Mouse (Mus musculus): ENCODE data around the gene Mknk2.

Gene Mknk2

DNA sequence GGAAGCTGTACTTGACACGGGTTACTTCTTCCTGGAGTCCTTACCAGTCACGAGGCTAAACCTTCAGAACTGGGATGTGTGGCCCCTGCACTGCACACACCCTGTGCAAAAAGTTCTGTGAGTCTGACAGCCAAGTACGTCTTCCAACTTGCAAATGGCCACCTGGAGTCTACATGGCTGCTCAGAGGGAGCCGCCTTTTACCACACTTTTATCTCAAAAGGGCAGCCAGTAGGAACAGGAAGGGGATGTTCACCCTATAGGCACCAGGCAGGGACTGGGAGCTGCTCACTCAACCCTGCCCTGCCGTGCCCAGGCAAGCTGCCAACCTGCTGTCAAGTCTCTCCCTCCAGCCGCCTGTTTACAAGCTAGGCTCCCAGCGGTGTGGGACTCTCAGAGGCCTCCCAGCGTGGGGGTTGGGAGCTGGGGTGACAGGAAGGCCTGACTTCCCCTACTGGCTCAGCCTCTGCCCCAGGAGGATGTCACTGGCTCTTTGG lies at the start of gene Mknk2:
Gene Mknk2 (minus strand): TSS at position 171 of the 495 bp plus-strand sequence.
- peak; percentile 83 for DNase-seq

DNA sequence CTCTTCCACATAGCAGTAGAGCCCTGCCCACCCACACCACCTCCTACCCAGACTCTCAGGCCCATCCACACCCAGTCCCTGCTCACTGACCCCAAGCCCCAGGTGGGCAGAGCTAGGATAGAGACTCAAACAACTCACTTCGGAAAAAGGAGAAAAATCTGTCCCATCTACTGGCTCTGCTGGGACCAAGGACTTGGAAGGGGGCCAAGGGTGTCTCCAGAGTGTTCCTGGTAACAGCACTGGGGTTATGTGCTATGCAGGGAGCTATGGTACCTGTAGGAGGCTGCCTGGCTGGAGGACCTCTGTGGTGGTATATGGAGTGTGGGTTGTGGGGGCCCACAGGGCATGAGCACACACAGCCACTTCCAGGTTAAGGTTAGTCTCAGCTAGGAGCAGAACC lies 39.4 kb upstream of the Mknk2 start:
- DNase-seq = no peak

DNA sequence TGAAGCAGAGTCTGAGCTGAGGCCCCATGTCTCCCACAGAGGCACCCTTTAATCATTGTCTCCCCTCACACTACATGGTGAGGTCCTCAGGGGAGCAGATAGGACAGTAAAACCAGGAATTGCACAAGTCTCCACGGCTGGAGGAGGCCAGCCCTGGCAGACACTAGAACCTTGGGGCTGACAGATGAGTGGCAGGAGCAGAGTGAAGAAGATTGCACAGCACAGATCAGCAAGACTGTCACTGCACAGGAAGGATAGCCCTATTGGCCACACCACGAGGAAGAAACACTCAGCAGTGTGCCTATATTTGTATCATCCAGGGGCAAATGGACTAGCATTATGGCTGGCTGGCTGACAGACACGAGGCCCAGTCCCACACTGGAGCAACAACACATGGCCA lies 32.9 kb upstream of the Mknk2 start:
- DNase-seq = no peak

DNA sequence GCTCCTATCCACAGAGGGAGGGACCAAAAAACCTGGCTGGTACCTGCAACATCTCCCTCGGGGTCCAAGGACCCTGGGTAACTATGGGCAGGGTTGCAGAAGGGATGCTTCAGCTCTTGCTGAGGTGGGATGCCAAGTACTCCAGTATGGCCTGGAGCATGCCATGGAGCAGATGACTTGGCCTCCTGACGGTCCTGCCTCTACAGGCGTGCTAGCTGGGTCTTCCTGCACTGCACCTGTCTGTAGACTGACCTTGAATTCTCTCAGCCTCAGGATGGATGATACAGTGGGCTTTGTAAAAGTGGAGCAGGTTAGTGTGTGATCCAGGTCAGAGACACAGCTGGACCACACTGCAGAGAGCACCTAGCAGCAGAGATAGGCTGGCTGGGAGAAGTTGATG lies 27.6 kb upstream of the Mknk2 start:
- DNase-seq = no peak

DNA sequence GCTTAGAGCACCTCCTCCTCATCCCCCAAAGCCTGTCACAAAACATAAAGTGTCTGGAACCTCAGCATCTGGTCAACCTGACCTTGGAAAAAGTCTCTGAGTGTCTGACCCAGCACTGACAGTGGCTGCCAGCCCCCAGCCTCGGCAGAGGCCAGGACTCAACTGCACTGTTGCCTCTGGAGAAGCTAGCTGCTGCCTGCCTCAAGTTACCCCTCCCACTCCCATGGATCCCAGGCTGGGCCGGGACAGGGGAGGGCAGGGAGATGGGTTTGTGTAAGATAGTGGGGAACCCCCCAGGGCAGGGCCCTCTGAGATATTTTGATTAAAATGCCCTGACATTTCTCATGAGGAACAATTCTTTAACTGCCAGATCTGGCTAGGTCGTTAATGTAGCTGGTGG lies 27.1 kb upstream of the Mknk2 start:
- DNase-seq = no peak

DNA sequence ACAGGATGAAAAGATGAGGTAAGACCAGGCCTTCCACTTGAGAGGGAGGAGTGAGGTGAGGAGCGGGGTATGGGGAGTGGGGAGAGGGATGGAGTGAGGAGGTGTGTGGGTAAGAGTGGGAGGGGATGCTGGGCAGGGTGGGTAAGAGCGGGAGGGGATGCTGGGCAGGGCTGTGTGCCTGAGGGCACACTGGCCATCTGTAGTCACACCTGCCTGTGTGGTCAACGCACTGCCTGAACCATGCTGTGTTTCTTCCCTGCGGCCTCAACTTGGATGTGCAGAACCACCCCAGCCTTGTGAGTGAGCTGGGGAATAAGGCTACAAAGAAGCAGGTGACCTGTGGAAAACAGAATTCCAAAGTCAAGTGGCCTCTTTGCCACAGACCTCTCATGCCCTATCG lies 26.5 kb upstream of the Mknk2 start:
- no peak for DNase-seq

DNA sequence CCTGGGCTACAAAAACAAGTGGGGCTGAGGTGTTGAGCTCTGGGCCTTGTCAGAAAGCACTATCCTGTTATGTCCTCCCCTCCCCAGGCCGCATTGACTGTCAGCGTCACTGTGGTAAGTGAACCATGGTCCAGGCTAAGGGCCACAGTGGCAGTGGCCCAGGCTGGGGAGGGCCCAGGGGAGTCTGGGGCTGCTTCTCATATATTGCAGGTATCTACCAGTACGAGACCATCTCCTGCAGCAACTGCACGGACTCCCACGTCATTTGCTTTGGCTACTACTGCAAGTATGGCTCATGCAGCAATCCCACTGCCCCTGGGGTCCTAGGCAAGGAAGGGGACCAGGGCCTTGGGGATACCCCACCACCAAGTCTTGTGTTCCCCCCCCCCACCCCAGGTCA lies 25.7 kb upstream of the Mknk2 start:
- DNase-seq = no peak

DNA sequence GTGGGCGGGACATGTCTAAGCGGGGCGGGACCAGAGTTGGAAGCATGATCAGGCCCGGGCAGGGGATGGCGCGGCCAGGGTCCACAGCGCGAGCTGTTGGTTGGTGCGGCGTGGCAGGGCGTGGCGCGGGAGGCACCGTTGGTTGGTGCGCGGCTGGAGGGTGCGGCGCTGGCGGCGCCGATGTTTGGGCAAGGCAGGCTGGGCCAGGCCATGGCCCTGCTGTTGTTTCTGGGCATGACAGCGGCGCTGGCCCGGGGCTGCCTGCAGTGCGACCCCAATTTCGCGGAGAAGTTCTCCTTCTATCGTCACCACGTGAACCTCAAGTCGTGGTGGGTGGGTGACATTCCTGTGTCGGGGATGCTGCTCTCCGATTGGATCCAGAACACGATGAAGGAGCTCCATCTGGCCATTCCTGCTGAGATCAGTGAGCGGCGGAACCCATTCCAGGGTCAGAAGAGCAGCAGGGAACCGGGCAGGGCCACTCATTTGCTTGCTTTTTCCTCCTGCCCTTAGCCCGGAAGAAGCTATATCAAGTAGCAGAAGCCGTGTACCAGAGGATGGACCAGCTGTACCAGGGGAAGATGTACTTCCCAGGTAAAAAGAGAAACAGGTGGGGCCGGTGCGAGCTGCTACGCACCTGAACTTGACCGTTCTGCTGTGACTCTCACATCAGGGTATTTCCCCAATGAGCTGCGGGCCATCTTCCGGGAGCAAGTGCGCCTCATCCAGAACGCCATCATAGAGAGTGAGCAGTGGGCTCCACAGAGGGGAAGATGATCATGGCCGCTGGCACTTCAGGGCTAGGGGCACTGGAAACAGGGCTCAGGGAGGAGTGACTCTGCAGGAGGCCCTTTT lies 24.9 kb upstream of the Mknk2 start:
- peak; percentile 91 for DNase-seq

DNA sequence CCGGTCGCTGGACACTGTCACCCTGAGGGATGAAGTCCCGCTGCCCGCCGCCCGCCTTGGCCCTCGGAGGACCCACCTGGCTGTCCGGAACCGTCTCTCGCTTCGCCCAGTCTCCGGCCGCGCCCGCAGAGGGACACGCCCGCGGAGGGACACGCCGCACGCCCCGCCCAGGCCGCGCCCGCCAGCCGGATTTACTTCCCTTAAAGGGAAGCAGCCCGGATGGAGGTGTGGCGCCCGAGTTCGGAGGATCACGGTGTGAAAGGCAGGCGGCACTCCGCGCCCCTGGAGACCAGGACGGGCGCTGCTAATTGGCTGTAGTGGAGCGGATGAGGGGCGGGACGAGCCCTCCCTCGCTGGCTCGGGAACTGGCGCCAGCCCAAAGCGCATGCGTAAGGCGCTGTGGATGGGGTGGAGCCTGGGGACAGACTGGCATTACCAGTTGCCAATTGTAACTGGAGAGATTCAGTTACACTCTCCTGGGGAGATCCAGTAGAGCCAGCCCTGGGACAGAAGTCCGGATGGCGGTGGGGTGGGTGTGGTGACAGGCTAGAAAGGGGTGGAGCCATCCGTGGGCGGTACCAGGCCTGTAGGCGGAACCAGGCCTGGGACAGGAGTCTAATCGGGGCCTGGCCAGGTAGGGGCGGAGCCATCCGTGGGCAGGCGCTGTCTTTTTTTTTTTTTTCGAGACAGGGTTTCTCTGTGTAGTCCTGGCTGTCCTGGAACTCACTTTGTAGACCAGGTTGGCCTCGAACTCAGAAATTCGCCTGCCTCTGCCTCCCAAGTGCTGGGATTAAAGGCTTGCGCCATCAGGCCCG lies 24.0 kb upstream of the Mknk2 start, which contains the start of the genes Mob3a and Izumo4:
Gene Mob3a (minus strand): TSS at position 257 of the 815 bp plus-strand sequence.
Gene Izumo4 (plus strand): TSS at position 464 of the 815 bp plus-strand sequence.
- peak; percentile 98 for DNase-seq

DNA sequence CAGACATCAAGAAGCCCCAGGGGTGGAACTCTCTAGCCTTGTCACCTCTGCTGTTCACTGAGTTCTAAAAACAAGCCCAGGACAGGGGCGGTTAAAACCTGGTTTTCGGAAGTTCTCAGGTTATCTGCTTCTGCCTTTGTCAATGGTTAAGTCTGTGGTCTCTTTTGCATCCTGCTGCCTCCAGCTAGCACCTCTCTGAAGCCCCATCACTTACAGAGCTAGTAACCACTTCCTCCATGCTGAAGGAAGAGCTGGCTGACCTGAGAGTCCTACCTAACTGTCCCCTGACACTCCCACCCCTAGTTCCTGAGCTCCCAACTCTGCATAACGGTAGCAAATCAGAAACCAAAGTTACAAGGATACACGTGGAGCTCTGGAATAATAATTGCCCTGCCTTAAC lies 22.8 kb upstream of the Mknk2 start:
- no peak for DNase-seq

DNA sequence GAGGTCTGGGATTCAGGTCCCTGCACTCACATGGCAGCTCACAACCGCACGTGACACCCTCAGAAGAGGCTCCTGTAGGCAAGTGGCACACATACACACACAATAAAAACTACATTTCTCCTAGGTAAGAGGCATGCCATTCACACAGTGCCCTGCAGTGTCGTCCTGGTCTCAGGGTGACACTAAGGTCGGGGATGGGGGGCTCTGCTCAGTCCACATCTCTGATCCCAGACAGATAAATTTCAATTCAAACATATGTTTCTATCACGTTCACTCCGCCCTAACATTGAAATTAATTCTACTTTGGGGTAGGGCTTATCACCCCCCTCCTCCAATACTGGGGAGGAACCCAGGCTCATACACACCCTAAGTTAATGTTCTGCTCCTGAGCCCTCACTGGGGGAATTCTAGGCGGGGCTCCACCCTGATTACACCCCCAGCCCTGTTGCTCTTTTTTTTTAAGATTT lies 22.2 kb upstream of the Mknk2 start:
- no peak for DNase-seq

DNA sequence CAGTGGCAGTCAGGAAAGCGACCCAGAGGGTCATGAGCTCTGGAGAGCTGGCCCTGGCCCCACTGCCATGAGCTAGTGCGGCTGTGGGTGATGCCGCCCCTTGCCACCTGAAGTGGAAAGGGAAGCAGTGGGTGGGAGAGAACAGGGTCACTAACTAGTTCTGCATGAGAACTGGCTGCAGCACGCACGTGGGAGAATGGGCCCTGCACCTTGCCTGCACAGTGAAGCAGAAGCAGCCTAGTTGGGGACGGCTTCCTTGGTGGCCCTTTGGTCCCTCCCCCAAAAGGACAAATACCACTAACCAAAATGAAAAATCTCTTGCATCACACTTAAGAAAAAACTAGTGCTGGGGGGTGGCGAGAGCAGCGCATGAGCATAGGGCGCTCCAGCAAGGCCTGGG lies 20.7 kb upstream of the Mknk2 start:
- no peak for DNase-seq

DNA sequence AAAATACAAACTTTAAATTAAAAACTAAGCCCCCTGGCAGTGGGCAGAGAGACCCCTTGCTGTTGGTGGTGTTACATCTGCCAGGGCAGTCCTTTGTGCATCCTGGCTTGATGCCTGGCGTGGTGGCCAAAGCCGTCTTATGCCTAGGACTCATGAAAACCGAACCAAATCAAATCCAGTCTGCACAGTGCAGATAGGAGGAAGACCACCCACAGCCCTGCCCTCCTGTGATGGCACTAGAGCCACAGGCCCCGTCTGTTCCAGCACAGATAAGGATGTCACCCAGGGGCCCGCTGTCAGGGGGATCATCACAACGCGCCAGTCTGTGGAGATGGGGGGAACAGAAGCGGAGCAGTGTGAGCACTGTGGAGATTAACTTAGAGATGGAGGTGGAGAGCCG lies 19.9 kb upstream of the Mknk2 start:
- DNase-seq = no peak

DNA sequence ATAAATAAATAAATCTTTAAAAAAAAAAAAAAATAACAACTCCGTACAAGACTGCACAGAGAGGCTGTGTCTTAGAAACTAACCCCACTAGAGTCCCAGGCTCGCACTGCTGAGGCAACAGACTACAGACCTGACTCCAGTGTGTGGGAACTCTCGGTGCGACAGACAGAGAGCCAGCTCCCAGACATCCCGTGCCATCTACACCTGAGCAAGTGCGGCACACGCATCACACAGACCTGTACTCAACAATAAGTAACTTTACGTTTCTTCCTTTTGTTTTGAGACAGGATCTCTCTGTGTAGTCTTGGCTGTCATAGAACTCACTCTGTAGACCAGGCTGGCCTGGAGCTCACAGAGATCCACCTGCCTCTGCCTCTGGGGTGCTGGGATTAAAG lies 19.5 kb upstream of the Mknk2 start:
- DNase-seq = no peak

DNA sequence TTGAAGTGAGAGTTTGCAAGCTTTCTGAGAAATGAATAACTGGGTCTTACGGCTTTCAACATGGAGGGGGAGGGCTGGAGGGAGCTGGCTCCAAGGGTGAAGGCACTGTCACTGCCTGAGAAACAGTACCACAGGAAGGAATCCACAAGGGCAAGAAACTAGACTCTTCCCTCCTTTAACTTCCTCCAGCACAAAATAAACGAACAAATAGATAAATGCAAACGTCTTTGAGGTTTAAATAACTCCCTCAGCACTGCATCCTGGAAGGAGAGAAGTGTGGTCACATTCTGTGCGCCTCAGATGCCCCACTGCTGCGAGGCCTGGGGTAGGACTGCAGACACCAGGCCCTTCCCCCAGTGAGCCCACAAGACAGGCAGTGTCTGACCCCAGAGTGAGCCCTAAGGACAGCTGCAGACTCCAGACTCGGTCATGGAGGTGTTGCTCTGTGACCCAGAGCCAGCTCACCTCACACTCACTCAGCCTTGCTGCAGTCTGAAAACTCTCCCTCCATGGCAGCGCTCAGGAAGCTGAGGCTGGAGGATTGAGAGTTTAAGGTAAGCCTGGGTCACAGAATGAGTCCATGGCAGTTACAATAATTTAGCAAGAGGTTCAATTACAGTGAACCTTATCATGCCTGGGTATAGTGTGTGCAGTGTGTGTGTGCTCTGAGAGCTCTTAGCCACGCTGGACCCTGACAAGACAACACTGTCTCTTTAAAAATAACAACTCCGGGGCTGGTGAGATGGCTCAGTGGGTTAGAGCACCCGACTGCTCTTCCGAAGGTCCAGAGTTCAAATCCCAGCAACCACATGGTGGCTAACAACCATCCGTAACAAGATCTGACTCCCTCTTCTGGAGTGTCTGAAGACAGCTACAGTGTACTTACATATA lies 18.8 kb upstream of the Mknk2 start:
- DNase-seq = no peak

DNA sequence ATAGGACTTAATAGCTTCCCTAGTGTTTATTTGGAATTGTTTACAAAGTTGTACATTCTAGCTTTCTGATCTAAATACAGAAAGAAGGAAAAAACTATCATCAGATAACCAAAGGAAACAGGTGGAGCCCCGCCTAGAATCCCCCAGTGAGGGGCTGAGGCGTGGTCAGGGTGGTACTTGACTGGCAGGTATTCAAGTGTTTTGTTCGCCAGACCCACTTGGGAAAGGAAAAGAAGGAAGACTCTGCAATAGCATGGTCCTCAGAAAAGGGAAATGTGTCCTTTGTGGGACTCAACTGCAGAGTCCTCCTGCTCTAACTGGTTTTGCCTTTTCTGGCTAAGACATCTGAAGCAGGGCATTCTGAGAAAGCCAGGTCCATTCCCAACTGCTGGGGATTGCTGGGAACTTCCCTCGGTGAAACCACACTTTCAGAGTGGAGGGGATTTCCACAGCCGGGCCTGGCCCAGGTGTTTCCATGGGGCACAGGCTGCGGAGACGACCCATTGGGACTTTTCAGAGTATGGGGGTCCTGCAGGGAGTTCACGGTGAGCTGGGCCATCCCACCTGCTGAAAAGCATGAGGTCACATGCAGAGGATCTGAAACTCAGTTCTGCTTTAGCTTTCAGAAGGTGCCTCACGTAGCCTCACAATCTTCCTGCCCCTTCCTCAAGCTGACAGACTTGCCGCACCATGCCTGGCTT lies 18.0 kb upstream of the Mknk2 start:
- no peak for DNase-seq

DNA sequence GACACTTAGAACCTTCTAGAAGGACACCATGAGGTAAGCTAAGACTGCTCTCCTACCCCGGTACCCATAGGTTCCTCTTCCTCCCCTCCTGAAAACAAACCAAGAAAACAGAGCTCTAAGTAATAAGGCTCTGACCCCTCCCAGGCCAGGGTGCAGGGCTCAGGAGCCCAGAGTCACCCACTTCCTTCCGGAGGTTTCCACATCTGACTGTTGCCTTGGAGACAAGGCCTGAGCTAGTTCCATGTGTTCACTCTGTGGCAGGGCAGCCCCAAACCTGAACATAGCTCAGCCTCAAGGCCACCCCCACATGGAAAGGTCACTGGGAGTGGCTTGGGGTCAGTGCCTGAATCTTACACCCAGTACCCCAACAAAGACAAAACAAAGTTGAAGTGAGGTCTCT lies 17.3 kb upstream of the Mknk2 start:
- no peak for DNase-seq

DNA sequence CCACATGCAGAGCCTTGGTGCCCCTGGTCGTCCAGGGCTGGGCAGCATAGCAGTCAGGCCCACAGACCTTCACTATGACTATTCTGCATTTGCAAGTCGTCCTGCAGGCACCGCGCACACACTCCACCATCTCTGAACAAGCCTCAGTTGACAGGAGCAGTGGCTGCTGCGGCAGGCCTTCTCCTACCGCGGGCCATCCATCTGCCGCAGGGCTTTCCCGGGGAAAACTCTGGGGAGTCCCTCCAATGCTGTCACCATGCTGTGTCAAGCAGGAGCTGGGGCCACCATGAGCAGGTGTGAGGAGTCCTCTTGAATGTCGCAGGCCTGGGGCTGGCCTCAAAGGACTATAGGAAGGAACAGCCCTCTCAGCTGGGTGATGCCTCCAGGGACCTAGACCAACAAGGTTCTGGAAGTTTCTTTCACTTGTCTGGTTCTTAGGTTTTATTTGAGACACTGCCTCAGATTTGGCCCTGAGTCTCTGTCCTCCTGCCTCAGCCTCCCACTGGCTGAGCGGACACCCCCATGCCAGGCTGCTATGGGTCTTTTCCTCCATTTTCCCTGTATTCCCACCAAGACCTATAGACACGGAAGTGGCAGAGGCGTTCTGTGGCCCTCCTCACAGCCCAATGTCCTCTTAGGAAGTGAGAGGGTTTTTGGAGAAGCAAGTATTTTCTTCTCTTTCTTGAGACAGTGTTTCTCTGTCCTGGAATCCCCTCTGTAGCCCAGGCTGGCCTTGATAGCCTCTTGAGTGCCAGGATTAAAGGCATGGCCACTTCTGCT lies 16.4 kb upstream of the Mknk2 start:
- DNase-seq = no peak

DNA sequence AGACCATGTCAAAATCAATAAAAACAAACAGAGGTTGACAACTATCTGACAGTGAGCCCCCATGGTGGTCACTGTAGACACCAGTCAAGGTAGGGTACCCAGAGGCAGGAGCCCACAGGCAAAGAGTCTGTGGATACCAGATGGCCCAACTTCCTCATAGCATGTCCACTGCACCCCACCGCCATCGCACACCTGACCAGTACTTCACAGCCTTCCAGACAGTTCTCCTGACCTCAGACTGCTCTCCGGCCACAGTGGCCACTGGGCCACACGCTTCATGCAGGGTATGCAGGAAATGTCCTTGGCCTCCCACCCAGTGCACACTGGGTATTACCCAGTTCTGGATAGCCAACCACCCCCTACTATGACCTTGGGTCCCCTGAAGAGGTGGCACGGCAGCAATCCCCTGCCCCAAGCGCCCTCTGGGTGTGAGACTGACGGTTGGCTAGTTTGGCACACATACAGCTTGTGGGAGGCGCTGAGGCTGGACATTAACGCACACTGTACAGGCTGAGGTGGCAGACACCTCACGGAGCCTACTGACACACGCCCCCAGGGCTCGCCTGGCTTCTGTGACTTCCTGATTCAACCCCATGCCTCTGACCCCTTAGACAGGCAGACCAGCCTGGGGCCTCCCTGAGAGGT lies 15.6 kb upstream of the Mknk2 start:
- no peak for DNase-seq
